Mouse (Mus musculus) gastrocnemius, postnatal 4 days (tissue): ENCODE data around the gene Med4. TPM values are rescaled to one million over a fixed set of nuclear protein-coding genes. Genes with fewer than 3 reads are reported as not detected.

ENCODE experiments used
- DNase-seq, 2 experiments: peaks; one replicate each; pipeline ENCODE4 v3.0.0; 2021 to 2022; ENCODE audit warnings: low spot score in 2 of 2, mixed read lengths in 2 of 2
- total RNA-seq, 2 experiments: library from RNA; stranded (reverse); gene quantifications; 2 replicates each; pipeline ENCODE4 v1.2.3; 2021

The Med4 gene
- total RNA-seq, 2 experiments from 2014 or later = 25.0 to 31.1 TPM

GRCm38 (mm10) chr14:73553122-73553696 lies 43.4 kb downstream of the Med4 start:
- DNase-seq = no peak

Other genes starting within 250 kb of the Med4 start
- gene Rb1, start 184.2 kb upstream of the Med4 start, total RNA-seq = 10 to 100 TPM; 46.1 to 46.3 TPM
- gene Itm2b, start 124.7 kb upstream of the Med4 start, total RNA-seq = 100 to 1,000 TPM; 486 to 491 TPM
- 100 to 1,000 TPM; 265 to 310 TPM for gene Sucla2, start 15.3 kb downstream of the Med4 start, total RNA-seq
- gene Nudt15, start 38.2 kb downstream of the Med4 start, total RNA-seq = 1 to 10 TPM; 6.2 to 7.3 TPM
- gene Gm21750, start 151.2 kb downstream of the Med4 start, total RNA-seq = not detected